Mouse (Mus musculus): ENCODE measurements around the gene Snap25.

The Snap25 gene

DNA sequence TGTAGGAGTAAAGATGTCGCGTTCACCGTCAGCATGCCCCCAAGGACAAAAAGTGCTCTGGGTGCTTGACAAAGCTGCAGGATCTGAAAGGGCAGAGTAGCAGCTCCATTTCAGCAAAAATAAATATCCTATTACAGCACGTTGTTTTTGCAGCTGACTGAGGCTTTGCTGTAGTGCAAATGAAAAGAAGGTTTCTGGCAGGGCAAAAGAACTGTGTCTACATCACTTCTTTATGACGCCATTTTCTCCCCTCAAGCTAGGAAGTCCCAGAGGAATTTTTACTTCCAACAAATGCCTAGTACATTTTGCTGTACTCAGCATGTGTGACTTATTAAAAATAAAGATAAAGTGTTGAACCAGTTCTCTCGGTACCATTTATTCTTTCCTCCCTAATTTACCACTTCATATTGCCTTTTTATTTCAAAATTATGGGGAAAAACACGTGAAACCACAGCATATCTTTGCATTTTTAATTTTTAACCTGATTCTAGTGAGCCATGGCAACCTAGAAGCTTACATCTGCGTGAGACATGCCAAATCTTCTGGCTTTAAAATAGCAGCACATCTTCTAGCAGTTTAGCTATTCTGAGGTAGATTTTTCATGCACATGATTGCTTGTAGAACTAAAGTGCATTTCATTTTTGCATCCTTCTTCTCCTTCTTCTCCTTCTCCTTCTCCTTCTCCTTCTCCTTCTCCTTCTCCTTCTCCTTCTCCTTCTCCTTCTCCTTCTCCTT is 94.9 kb downstream of the Snap25 start:
- DNase-seq (ENCODE audit: extremely low spot score, low spot score) = no peak

DNA sequence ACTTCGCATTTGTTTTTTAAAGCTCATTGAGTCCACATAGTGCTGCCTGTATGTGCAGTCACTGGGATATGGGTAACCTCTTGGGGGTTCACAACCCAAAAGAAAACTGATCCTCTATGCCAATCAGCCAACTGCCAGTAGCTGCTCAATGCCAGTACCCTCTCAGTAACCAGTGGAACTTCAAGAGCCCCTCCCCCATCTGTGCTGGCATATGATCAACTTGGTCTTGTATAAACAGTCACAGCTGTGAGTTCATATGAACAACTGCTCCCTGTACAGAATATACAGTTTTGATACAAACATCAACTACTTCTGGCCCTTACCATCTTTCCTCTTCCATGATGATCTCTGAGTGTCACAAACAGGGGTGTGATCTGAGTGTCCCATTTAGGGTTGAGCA is 98.1 kb downstream of the Snap25 start:
- DNase-seq (ENCODE audit: extremely low spot score, low spot score) = no peak

DNA sequence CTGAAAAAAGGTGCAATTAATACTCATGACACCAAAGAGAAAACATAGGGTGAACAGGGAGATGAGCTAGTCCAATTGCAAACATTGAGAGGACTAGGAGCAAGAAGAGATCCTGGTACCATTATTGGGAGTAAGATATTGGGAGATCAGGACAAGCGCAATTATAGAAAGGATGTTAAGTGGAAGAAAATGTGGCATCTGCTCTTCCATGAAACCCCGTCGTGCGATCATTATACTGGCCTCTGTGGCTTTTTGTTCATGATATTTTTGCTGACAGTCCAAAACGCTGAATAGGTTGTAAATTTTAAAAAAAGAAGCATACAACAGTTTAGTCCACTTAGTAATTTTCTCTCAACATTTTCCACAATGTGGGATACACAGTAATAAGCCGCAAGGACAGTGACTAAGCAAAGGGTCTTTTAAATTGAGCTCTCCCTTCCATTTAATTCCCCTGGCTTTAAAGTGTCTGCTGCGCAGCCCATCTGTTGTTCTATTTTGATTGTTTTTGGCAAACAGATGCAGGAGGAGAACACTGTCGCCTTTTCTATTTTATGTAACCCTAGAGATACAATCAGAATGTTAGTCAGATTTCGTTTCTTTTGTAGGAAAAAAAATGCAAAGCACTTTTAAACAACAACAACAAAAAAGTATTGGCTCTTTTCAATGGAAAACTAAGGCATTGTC is 103.6 kb downstream of the Snap25 start:
- no peak for DNase-seq (ENCODE audit: extremely low spot score, low spot score)

DNA sequence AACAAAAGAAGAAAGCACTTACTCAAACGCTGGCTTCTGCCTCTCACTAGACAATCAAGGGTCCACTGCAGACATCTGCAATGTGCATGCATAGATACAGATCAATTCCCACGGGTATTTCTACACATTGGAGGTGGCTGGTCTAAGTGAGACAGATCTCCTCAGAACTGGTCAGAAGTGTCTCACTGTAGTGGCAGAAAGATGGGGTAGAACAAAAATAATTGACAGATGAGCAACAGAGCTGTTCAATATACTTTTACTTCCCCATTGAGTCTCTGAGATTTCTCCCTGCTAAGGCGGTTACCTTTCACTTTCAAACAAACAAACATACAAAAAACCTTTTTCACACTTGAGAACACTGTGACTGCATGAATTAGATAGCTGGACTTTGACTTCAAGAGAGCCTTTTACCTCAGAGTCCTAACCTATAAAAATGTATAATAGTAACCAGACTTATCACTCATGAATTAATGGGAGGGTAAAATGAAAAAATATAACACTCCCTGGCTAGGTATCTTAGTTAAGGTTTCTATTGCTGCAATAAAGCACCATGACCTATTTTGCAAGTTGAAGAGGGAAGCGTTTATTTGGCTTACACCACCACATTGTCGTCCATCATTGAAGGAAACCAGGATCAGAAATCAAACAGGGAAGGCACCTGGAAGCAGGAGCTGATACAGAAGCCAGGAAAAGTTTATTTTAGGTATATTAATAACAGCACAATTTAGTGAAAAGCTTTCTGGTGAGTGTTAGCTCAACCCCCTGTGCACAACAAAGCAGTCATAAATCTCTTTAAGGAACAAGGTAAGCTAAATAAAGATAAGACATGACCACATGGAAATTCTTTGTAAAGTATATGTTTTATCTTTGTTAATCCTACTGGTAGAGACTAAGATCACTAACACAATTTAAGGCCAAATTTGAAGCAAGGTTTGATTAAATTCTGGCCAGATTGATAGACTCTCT is 110.8 kb downstream of the Snap25 start:
- no peak for DNase-seq (ENCODE audit: extremely low spot score, low spot score)

DNA sequence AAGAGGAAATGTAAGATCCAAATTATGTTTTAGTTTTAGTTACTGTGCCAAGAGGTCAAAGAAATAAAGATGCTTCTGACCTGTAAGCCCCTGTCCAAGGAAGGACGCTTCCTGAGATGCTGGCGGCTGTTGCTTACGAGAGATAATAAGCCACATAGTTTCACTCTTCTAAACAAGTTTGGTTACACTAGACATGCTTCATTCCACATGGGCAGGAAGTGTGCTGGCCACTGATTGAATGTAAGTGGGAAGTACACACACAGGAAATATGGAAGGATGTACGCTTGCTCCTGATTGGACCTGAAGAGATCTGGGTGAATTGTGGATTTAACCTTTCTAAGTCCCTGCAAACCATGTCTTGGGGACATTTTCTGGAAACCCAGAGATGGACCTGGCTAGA is 114.4 kb downstream of the Snap25 start:
- no peak for DNase-seq (ENCODE audit: extremely low spot score, low spot score)

All from neural tube, embryonic 10.5 days (tissue).